Mouse (Mus musculus): ENCODE results near the gene Smim13.

- TF ChIP-seq CTCF (IDR thresholded peaks at IDR 0.05; ENCODE audit: borderline replicate concordance, insufficient read depth, low read depth, low read length) = no peak
- TF ChIP-seq POLR2A (IDR thresholded peaks at IDR 0.05; ENCODE audit: borderline replicate concordance, insufficient read depth, low read length) = no peak
Observed at GRCm38 (mm10) chr13:41206241-41206640, 43.4 kb upstream of the Smim13 start.

All from cerebellum, adult 2 months (tissue).